Mouse (Mus musculus) left cerebral cortex, postnatal 10 days (tissue): ENCODE results near the gene Arfrp1. TPM values are rescaled to one million over a fixed set of nuclear protein-coding genes. Genes with fewer than 3 reads are reported as not detected.

Experiments used
- DNase-seq, 2 experiments: peaks; one replicate each; pipeline ENCODE4 v3.0.0; 2021 to 2022; ENCODE audit warnings: low spot score in 2 of 2, mixed read lengths in 1 of 2; ENCODE audit errors: extremely low spot score in 1 of 2
- intact Hi-C: fragments of 180-260 bp; cut with DNase I; formaldehyde crosslinking; loops from one replicate; pipeline ENCODE4 v1.15.1; 2025
- total RNA-seq, 2 experiments: library from RNA; stranded (reverse); gene quantifications; 2 replicates each; pipeline ENCODE4 v1.2.3; 2021

The Arfrp1 gene
- total RNA-seq, 2 experiments from 2014 or later = 39.8 to 44.2 TPM

- intact Hi-C loops = no loop called here
- peak; percentile 66 to 89 for DNase-seq
These were observed 51.0 kb downstream of the Arfrp1 start, which contains the start of gene Stmn3 for GRCm38 (mm10) chr2:181314080-181314810. Gene Stmn3, minus strand, starts transcription at chr2:181314500.

GRCm38 (mm10) chr2:181313344-181314079 is 51.7 kb downstream of the Arfrp1 start:
- intact Hi-C loops = no loop called here

GRCm38 (mm10) chr2:181313006-181313343 is 52.2 kb downstream of the Arfrp1 start:
- intact Hi-C loops = no loop called here
- no peak for DNase-seq

More at GRCm38 (mm10) chr2:181313344-181314079, 51.7 kb downstream of the Arfrp1 start:
- peak in 1 of 2 experiments; percentile 58 for DNase-seq

GRCm38 (mm10) chr2:181312435-181312834 is 52.8 kb downstream of the Arfrp1 start:
- no peak for DNase-seq
- intact Hi-C loops = no loop called here

Other genes starting within 250 kb of the Arfrp1 start
- gene Kcnq2, start 230.1 kb downstream of the Arfrp1 start, total RNA-seq = 100 to 1,000 TPM; 178 to 181 TPM
- gene Eef1a2, start 208.4 kb downstream of the Arfrp1 start, total RNA-seq = 100 to 1,000 TPM; 898 to 906 TPM
- gene Ppdpf, start 178.2 kb downstream of the Arfrp1 start, total RNA-seq = 100 to 1,000 TPM; 111 to 117 TPM
- gene Ptk6, start 162.6 kb downstream of the Arfrp1 start, total RNA-seq = not detected
- gene Srms, start 152.2 kb downstream of the Arfrp1 start, total RNA-seq = under 1 TPM; 0.21 to 0.22 TPM
- gene Fndc11, start 145.4 kb downstream of the Arfrp1 start, total RNA-seq = not detected
- 1 to 10 TPM; 1.4 to 1.7 TPM for gene Helz2, start 123.4 kb downstream of the Arfrp1 start, total RNA-seq
- 10 to 100 TPM; 15.5 to 17.6 TPM for gene Gmeb2, start 77.4 kb downstream of the Arfrp1 start, total RNA-seq
- gene Stmn3, start 50.9 kb downstream of the Arfrp1 start, total RNA-seq = 1,000 to 10,000 TPM; 1,052 to 1,067 TPM
- 10 to 100 TPM; 41.1 to 46.6 TPM for gene Rtel1, start 45.7 kb downstream of the Arfrp1 start, total RNA-seq
- gene Zgpat, start 476 bp downstream of the Arfrp1 start, total RNA-seq = 10 to 100 TPM; 55.9 to 60.5 TPM
- gene Lime1, start 14.7 kb upstream of the Arfrp1 start, total RNA-seq = 10 to 100 TPM; 30.1 to 32.9 TPM
- 10 to 100 TPM; 17.1 to 19.9 TPM for gene Zbtb46, start 94.0 kb upstream of the Arfrp1 start, total RNA-seq
- gene Abhd16b, start 127.8 kb upstream of the Arfrp1 start, total RNA-seq = not detected
- 10 to 100 TPM; 75.5 to 77.2 TPM for gene Tpd52l2, start 131.7 kb upstream of the Arfrp1 start, total RNA-seq
- gene Dnajc5, start 155.1 kb upstream of the Arfrp1 start, total RNA-seq = 100 to 1,000 TPM; 320 to 333 TPM
- gene Uckl1, start 219.5 kb upstream of the Arfrp1 start, total RNA-seq = 10 to 100 TPM; 34.7 to 53.6 TPM
- gene Prpf6, start 226.5 kb upstream of the Arfrp1 start, total RNA-seq = 10 to 100 TPM; 44.9 to 48.8 TPM
- 100 to 1,000 TPM; 139 to 152 TPM for gene Zfp512b, start 227.4 kb upstream of the Arfrp1 start, total RNA-seq
- gene Samd10, start 233.8 kb upstream of the Arfrp1 start, total RNA-seq = 10 to 100 TPM; 27.1 to 28.8 TPM